Mouse (Mus musculus) gastrocnemius, postnatal 25 days (tissue): ENCODE measurements around the gene 2310039H08Rik. TPM values are rescaled to one million over a fixed set of nuclear protein-coding genes. Genes with fewer than 3 reads are reported as not detected.
A peak's percentile ranks its signal among the peaks of the same experiment; 100 is the strongest.
"Not testable (repeated sequence)": the region's sequence is repeated elsewhere in the genome, so short reads cannot be mapped to it uniquely, and the experiment has no call there.

Source experiments
- DNase-seq: peaks from one replicate; pipeline ENCODE4 v3.0.0; 2022
- total RNA-seq, 2 experiments: library from RNA; stranded (reverse); gene quantifications; 1 replicate in 1 of 2; 2 replicates in 1 of 2; pipeline ENCODE4 v1.2.3; 2021

2310039H08Rik gene
- total RNA-seq, 2 experiments from 2014 or later, result 34.9 to 35.0 TPM

- no peak for DNase-seq
Measured at GRCm38 (mm10) chr17:46758753-46759152, 13.7 kb upstream of the 2310039H08Rik start.

DNA sequence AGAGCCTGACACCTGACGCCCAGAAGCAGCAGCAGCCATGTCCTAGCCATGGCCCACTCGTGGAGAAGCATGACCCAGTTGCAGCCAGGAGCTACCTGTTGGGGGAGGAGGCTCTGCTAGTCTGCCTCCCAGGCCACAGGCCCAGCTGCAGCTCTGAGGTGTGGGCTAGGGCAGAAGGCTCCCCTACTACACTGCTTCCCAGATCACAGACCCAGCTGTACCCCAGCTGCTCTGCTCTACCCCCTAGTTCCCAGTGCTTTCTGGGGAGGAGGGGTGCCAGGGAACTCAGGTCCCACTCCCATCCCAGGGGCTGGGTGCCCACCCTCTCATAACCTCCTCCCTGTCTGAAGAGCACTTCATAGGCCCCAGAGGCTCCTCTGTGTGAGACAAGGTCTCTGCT, 8.9 kb upstream of the 2310039H08Rik start, which contains the start of gene Ptcra:
TSS of gene Ptcra (minus strand) at position 169 of the 400 bp plus-strand sequence.
- no peak for DNase-seq

- not testable (repeated sequence) for DNase-seq
Measured at GRCm38 (mm10) chr17:46764916-46765315, 7.5 kb upstream of the 2310039H08Rik start.

GRCm38 (mm10) chr17:46767868-46768267, 4.6 kb upstream of the 2310039H08Rik start:
- DNase-seq, result no peak

- no peak for DNase-seq
Measured at GRCm38 (mm10) chr17:46770546-46770945, 1.9 kb upstream of the 2310039H08Rik start.

GRCm38 (mm10) chr17:46771025-46771424, 1.4 kb upstream of the 2310039H08Rik start:
- DNase-seq, result no peak

GRCm38 (mm10) chr17:46771616-46772015, 819 bp upstream of the 2310039H08Rik start:
- DNase-seq, result no peak

GRCm38 (mm10) chr17:46772038-46772403, 414 bp upstream of the 2310039H08Rik start:
- no peak for DNase-seq

- DNase-seq, result no peak
Measured at GRCm38 (mm10) chr17:46773278-46774130, 1.1 kb downstream of the 2310039H08Rik start.

DNA sequence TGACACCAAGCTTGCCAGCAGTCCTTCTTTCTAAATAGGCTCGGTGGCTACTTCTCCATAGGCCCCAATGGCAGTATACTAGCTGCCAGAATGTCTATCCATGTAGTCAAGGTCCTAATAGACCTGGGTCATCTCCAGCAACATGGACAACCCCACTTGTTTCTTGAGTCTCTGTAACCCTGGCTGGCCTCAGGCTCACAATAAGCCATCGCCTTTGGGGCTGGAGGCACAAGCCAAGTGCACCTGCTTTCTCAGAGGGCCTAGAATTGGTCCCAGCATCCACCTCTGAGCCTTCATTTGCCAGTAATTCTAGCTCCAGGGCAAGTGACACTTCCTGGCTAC, 1.7 kb downstream of the 2310039H08Rik start:
- no peak for DNase-seq

GRCm38 (mm10) chr17:46775070-46775469, 2.6 kb downstream of the 2310039H08Rik start:
- DNase-seq, result no peak

DNA sequence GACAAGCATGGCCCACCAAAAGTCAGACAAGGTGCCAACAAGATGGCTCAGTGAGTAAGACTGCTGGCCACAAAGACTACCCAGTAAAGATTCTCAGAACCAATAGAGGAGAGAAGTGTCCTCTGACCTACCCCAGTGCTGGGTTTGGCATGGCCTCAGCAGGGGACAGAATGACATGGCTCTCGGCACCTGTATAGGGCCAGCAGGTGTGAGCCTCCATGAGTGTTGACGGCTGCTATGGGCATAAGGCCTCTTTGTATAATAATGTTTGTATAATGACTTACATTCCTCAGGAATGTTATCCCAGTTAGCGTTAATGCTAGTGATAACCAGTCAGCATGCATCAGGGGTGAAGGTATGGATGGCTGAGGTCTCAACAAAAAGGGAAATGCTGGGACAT, 3.7 kb downstream of the 2310039H08Rik start:
- no peak for DNase-seq

DNA sequence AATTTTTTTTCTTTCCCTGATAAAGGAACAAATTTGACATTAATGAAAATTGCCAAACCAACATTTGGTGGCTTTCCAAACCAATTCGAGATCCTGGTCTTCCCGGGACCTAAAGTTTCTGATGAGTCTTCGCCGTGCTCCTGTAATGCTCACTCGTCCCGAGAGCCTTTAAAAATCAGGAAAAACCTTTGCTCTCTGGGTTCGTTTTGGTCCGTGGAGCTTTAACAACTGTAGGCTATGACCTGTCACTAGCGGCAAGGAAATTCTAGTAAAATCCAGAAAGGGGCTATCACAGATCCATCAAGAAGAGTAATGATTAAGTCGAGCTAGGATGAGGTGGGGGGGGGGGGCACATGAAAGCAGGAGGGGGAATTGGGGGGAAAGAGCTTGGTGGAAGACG, 9.4 kb downstream of the 2310039H08Rik start:
- no peak for DNase-seq

GRCm38 (mm10) chr17:46782341-46783221, 10.1 kb downstream of the 2310039H08Rik start, which contains the start of gene Rpl7l1:
Gene Rpl7l1, minus strand, starts transcription at chr17:46782672.
- peak; percentile 89 for DNase-seq

DNA sequence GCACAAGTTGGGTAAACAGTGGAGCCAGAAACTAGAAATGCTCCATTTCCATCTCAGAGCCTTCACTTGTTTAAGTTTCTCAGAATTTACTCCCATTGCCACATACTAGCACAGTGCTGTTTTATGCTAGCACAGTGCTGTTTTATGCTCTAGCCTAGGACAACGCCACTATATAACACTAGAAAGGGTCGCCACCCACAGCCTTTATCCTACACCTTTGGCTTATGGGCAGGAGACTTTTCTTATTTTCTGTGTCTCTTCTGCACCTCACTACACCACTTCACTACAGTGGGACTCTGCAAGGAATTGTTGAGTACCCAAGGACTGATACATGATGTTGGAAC, 10.8 kb downstream of the 2310039H08Rik start:
- DNase-seq, result no peak

GRCm38 (mm10) chr17:46786952-46787351, 14.5 kb downstream of the 2310039H08Rik start:
- no peak for DNase-seq

- DNase-seq, result not testable (repeated sequence)
Measured at GRCm38 (mm10) chr17:46787974-46788373, 15.5 kb downstream of the 2310039H08Rik start.

- DNase-seq, result no peak
Measured at GRCm38 (mm10) chr17:46792963-46793362, 20.5 kb downstream of the 2310039H08Rik start.

DNA sequence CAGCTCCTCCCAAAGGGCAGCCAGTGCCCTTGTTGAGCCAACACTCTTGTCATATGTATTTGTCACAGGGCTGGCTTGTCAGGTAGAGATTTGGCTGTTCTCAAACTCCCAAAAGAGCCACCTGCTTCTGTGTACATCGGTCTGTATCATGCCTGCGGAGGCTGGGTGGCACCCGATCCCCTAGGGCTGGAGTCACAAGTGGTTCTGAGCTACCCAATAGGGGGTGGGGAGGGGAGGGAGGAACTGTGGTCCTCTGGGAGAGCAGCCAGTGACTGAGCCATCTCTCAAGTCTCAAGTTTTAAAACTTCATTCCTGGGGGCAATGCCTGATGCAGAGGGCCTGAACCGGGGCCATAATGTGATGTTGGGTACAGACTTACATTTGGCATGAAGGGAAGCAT, 24.3 kb downstream of the 2310039H08Rik start:
- no peak for DNase-seq

DNA sequence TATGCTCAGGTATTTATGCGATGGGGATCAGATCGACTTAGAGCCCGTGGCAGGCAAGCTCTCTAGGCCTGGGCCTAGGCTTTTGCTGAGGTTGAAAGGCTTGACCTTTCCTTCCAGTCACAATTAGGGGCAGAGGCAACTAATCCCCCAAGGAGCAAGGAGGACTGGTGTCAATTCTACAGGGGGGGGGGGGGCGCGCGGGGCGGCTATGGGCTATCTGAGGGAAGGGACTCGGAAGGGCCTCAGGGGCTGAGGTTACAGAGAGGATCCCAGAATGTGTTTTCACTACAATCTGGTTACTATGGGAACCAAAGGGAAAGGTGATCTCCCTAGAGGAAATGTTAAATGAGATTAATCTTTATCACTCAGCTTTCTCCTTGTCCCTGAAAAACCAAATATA, 25.0 kb downstream of the 2310039H08Rik start:
- DNase-seq, result no peak

- no peak for DNase-seq
Measured at GRCm38 (mm10) chr17:46799680-46800079, 27.2 kb downstream of the 2310039H08Rik start.

DNA sequence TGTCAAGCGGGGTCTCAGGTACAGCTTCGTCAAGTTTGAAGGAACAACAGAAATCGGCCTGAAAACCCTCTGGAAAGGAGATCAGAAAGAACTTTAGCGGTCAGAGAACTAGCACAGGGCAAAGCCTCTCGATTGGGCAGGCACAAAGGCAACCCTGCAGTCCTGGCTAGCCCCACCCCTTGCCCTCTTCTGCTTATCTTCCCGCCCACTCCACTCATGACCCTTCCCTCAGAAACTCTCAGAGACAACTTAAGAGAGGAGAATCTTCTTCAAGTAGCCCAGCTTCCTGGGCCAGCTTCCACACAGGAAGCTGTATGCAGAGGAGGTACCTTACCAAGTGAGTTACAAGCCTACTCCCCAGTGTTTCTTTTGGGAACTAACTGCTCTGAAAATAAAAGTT, 29.3 kb downstream of the 2310039H08Rik start:
- DNase-seq, result no peak

DNA sequence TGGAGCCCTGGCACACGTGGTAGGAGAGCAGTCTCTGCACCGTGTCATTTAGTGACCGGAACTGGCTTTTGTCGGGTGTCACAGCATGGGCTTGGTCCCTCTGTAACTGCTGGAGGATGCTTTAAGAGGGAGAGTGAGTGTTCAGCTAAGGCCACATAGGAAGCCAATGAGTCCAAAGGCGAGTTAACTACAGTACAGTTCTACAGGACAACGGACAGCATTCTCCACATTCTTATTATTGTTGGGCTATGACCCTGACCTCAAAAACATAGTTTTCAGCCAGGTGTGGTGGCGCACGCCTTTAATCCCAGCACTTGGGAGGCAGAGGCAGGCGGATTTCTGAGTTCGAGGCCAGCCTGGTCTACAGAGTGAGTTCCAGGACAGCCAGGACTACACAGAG, 35.9 kb downstream of the 2310039H08Rik start:
- no peak for DNase-seq
